Mouse (Mus musculus) embryonic fibroblast, embryonic 13.5 days (primary cell): ENCODE results near the gene Pilrb1.

Experiments
- CTCF ChIP-seq: IDR thresholded peaks from 2 replicates; pipeline ENCODE4 v1.5.1; 2011; ENCODE audit warnings: mild to moderate bottlenecking, control low read depth, low read length, moderate library complexity, borderline replicate concordance; ENCODE audit not compliant: insufficient read depth
- POLR2A ChIP-seq: IDR thresholded peaks from 2 replicates; pipeline ENCODE4 v1.6.1; 2011; ENCODE audit warnings: low read depth, mild to moderate bottlenecking, control low read depth, low read length, moderate library complexity

- TF ChIP-seq CTCF (no peak), POLR2A (no peak)
Observed at GRCm38 (mm10) chr5:137830238-137830637, 27.7 kb downstream of the Pilrb1 start.
